Mouse (Mus musculus) myocyte (in vitro differentiated cells): ENCODE data around the gene Ky.

Source experiments
- E2F4 ChIP-seq: IDR thresholded peaks from one replicate; pipeline ENCODE4 v1.6.1; 2011; ENCODE audit warnings: mild to moderate bottlenecking, control low read depth, moderate library complexity; ENCODE audit not compliant: insufficient read depth
- MAX ChIP-seq: IDR thresholded peaks from one replicate; pipeline ENCODE4 v1.6.1; 2011; ENCODE audit warnings: low read depth, mild to moderate bottlenecking, control low read depth
- MYOD1 ChIP-seq, 3 experiments: IDR thresholded peaks; one replicate each; pipeline ENCODE4 v1.6.1; 2011; ENCODE audit warnings: control low read depth in 2 of 3, low read depth in 2 of 3, mild to moderate bottlenecking in 2 of 3, moderate library complexity in 1 of 3; ENCODE audit not compliant: insufficient read length in 2 of 3, control insufficient read depth in 1 of 3
- POLR2A ChIP-seq: IDR thresholded peaks from one replicate; pipeline ENCODE4 v1.6.1; 2011; ENCODE audit warnings: low read depth, mild to moderate bottlenecking, control low read depth, moderate library complexity; ENCODE audit not compliant: insufficient read length
- POLR2AphosphoS2 ChIP-seq: IDR thresholded peaks from one replicate; pipeline ENCODE4 v1.6.1; 2011; ENCODE audit warnings: low read depth, control low read depth; ENCODE audit not compliant: insufficient read length
- TCF12 ChIP-seq: IDR thresholded peaks from one replicate; pipeline ENCODE4 v1.6.1; 2011; ENCODE audit warnings: mild to moderate bottlenecking, control low read depth; ENCODE audit not compliant: poor library complexity, insufficient read depth, severe bottlenecking
- TCF3 ChIP-seq: IDR thresholded peaks from one replicate; pipeline ENCODE4 v1.6.1; 2011; ENCODE audit warnings: low read depth, control low read depth; ENCODE audit not compliant: insufficient read length
- USF1 ChIP-seq: IDR thresholded peaks from one replicate; pipeline ENCODE4 v1.6.1; 2011; ENCODE audit warnings: low read depth, mild to moderate bottlenecking, control low read depth, moderate library complexity

DNA sequence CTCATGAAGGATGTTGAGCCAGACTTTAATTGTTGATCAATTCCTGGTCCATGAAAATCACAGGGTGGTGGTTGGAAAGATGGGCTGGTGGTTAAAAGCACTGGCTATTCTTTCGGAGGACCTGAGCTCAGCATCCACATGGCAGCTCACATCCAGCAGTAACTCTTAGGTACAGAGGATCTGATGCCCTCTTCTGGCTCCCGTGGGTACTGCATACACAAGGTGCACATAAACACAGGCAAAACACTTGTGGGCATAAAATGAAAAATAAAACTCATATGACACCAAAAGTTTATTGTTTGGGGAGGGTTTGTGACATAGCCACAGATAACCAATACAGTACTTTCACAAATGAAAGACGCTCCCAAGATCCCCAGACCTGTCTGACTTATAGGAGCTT is 52.9 kb downstream of the Ky start:
- no peak for TF ChIP-seq MAX
- TF ChIP-seq POLR2A = no peak
- no peak for TF ChIP-seq USF1
- no peak for TF ChIP-seq POLR2AphosphoS2
- TF ChIP-seq TCF12 = no peak
- no peak for TF ChIP-seq TCF3
- TF ChIP-seq E2F4 = no peak
- TF ChIP-seq MYOD1 (IDR thresholded peaks at IDR 0.05; ENCODE audit: control insufficient read depth in 1 of 3, insufficient read length in 2 of 3, low read depth in 2 of 3) = no peak
